Mouse (Mus musculus) colon, adult 2 months (tissue): Measurements from ENCODE around the gene Sult2a3. TPM values are rescaled to one million over a fixed set of nuclear protein-coding genes. Genes with fewer than 3 reads are reported as not detected.

Experiments used
- polyA plus RNA-seq: library from polyadenylated mRNA; depleted of rRNA; stranded (reverse); fragments of >200 nt; gene quantifications from 2 replicates; pipeline ENCODE4 v1.2.3, GENCODE M21; 2012; rRNA removed

Sult2a3 gene
- polyA plus RNA-seq: not detected in 2 replicates

DNA sequence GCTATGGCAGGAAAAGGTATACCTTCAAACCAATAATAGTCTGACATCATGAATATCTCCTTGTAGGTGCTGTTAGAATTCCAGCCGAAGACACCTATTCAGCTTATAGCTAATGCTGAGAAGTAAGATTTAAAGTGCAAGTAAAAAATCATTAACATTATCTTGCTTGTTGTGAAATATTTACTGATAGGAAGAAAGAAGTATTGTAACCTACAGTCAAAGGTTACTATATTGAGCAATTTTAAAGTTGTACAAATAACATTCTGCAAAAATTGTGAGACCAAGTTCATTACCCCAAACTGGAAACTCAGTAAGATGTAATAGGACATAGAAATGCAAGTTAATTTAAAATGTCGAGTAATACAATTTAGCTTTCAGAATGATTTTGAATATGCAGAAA, at the start of gene Sult2a3:
Gene Sult2a3 (minus strand): TSS at position 101 of the 400 bp plus-strand sequence.

Other genes with a start within 250 kb of the Sult2a3 start
- gene Sult2a4, start 133.4 kb downstream of the Sult2a3 start, polyA plus RNA-seq: not detected in 2 replicates
- not detected in 2 replicates for gene Sult2a6, start 131.8 kb upstream of the Sult2a3 start, polyA plus RNA-seq
- not detected in 2 replicates for gene Obox8, start 210.5 kb upstream of the Sult2a3 start, polyA plus RNA-seq